Mouse (Mus musculus) hindbrain, postnatal 0 days (tissue): Measurements from ENCODE around the gene Prom2. TPM values are rescaled to one million over a fixed set of nuclear protein-coding genes. Genes with fewer than 3 reads are reported as not detected.

Experiments used
- ATAC-seq: fragments of 200-750 bp; cut with Nextera tagmentation; 2 replicates; pipeline ENCODE4 v1.8.0; 2017; ENCODE audit warnings: mild to moderate bottlenecking, moderate TSS enrichment, moderate library complexity
- DNase-seq: peaks from one replicate; pipeline ENCODE4 v3.0.0-alpha.2; 2015; ENCODE audit warnings: low spot score
- H3K27ac ChIP-seq: fragments of 300-500 bp; sonication (generic); 2 replicates; pipeline ENCODE4 v1.5.1; 2014; ENCODE audit warnings: mild to moderate bottlenecking
- H3K27me3 ChIP-seq: fragments of 300-500 bp; sonication (generic); 2 replicates; pipeline ENCODE4 v1.6.1; 2014; ENCODE audit warnings: low read length, mixed read lengths; ENCODE audit not compliant: insufficient read depth
- H3K36me3 ChIP-seq: fragments of 300-500 bp; sonication (generic); 2 replicates; pipeline ENCODE4 v1.6.1; 2014; ENCODE audit warnings: low read length, mixed read lengths; ENCODE audit not compliant: insufficient read depth
- H3K4me1 ChIP-seq: fragments of 300-500 bp; sonication (generic); 2 replicates; pipeline ENCODE4 v1.6.1; 2014; ENCODE audit warnings: antibody characterized with exemption, low read length, mixed read lengths; ENCODE audit not compliant: insufficient read depth
- H3K4me2 ChIP-seq: fragments of 300-500 bp; sonication (generic); 2 replicates; pipeline ENCODE4 v1.6.1; 2014; ENCODE audit warnings: low read depth, mild to moderate bottlenecking, low read length, moderate library complexity, mixed read lengths
- H3K4me3 ChIP-seq: fragments of 300-500 bp; sonication (generic); 2 replicates; pipeline ENCODE4 v1.5.1; 2014; ENCODE audit warnings: low read length
- H3K9ac ChIP-seq: fragments of 300-500 bp; sonication (generic); replicated peaks from 2 replicates; pipeline ENCODE4 v1.6.1; 2014; ENCODE audit warnings: mild to moderate bottlenecking, low read length, moderate library complexity, mixed read lengths
- H3K9me3 ChIP-seq: fragments of 300-500 bp; sonication (generic); 2 replicates; pipeline ENCODE4 v1.6.1; 2016; ENCODE audit warnings: low read length, mixed read lengths
- CTCF ChIP-seq: IDR thresholded peaks from 2 replicates; pipeline ENCODE4 v1.5.1; 2016; ENCODE audit warnings: antibody characterized with exemption, control low read depth, low read depth
- WGBS: fragments of 180-500 bp; shearing (Covaris S2); extraction: QIAGEN DNeasy Blood & Tissue Kit; methylation state at CpG from one replicate; pipeline ENCODE4 v1.1.7; 2014; 5-methylcytosine and 5-hydroxymethylcytosine counted together
- polyA plus RNA-seq: library from polyadenylated mRNA; unstranded; fragments of >200 nt; fragmentation: Nextera tagmentation; extraction: Ambion mirVana; gene quantifications from 2 replicates; pipeline ENCODE4 v1.2.1, GENCODE M21; 2015
- total RNA-seq: library from RNA; depleted of rRNA; stranded (reverse); fragments of >200 nt; gene quantifications from 2 replicates; pipeline ENCODE4 v1.2.3, GENCODE M21; 2014

Prom2 gene
- total and polyA plus RNA-seq, 2 experiments from 2014 or later, result 0.10 TPM

GRCm38 (mm10) chr2:127530418-127530817 lies 10.8 kb downstream of the Prom2 start:
- Histone ChIP-seq H3K9me3 (no peaks in the 10 kb centered on the region), H3K9ac (no peak overlapping the region), H3K4me3 (no peak overlapping the region), H3K27ac (no peak overlapping the region), H3K36me3 (no peaks in the 10 kb centered on the region), H3K27me3 (no peaks in the 10 kb centered on the region; the same call in none of the 2 replicates), H3K4me1 (no peaks in the 10 kb centered on the region), H3K4me2 (no peak overlapping the region)
- DNase-seq (no peak), ATAC-seq (no peak)
- WGBS, result 70% methylated on average over 3 of the region's 3 CpGs
- TF ChIP-seq CTCF, result no peak

DNA sequence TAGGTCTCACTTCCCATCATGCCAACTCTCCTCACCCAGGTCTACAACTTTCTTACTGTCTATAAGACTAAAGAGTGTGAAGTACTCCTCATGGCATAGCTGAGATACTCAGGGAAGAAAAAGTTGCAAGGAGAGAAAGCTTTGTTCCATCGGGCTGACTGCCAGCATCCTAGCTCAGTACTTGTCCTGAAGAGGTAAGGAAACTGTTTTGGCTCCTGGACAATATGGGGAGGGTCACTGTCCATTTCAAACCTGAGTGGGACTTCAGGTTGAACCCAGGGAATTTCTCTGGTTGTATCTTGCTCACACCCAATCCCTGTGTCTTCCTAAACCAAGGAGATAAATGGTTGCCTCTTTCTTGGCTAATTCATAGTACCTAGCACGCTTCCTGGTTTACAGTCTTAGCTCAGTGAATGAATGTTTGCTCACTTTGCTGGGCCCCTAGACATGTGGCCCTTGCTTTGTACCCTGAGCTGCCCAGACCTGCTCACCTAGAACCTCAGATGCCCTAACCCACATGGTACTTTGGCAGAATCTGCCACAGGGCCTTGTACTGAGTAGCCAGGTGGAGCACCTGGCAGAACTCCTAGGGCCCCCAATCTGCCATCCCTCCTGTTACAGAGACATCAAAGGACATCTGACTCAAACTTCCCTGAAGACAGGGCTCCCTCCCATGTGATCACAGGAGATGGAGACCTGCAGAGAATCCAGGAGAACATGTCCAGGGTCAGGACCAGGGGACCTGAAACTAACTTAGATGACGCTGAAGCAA lies 16.1 kb downstream of the Prom2 start:
- Histone ChIP-seq H3K4me1 (peaks cover 9% of the 10 kb centered on the region), H3K27me3 (no peaks in the 10 kb centered on the region; the same call in 1 of the 2 replicates), H3K9ac (no peak overlapping the region), H3K36me3 (no peaks in the 10 kb centered on the region), H3K4me2 (no peak overlapping the region), H3K27ac (no peak overlapping the region), H3K9me3 (no peaks in the 10 kb centered on the region), H3K4me3 (no peak overlapping the region)
- TF ChIP-seq CTCF, result no peak
- no peak for ATAC-seq
- DNase-seq, result no peak
- WGBS, result 93% methylated on average over 3 of the region's 3 CpGs

GRCm38 (mm10) chr2:127523950-127524729 lies 17.1 kb downstream of the Prom2 start:
- DNase-seq (peak; percentile 40), ATAC-seq (no peak)
- TF ChIP-seq CTCF, result no peak
- H3K4me1 ChIP-seq, result peaks cover 14% of the 10 kb centered on the region
- H3K9ac ChIP-seq, result no peak overlapping the region
- 41% methylated on average over 7 of the region's 7 CpGs for WGBS
- no peak overlapping the region for H3K4me2 ChIP-seq
- peak overlapping the region; percentile 70; the same call in 1 of the 2 replicates for H3K27ac ChIP-seq
- no peaks in the 10 kb centered on the region for H3K9me3 ChIP-seq
- H3K36me3 ChIP-seq, result no peaks in the 10 kb centered on the region
- H3K27me3 ChIP-seq, result no peaks in the 10 kb centered on the region; the same call in 1 of the 2 replicates
- no peak overlapping the region for H3K4me3 ChIP-seq

DNA sequence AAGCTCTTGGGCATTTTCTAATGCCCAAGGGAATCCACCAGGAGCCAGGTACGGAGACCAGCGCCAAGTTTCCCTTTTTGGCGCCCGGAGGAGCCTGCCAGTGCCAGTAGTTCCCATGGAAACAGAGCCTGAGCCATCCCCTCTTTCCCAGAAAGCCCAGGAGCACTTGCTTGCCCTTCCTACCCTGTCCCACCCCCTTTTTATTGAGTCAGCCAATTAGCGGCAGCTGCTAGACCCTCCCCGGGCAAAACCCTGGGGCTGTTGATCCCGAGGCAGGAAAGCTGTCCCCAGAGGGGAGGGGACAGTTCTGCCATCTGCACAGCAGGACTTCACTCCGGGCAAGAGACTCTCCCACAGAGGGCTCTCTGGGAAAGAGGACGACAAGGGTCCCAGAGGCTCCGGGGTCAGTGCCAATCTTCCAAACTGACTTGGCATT lies 19.2 kb downstream of the Prom2 start, which contains the start of gene Kcnip3:
Gene Kcnip3, minus strand, starts transcription at position 89 of the 436 bp plus-strand sequence.
- ATAC-seq (peak; percentile 86), DNase-seq (peak; percentile 87)
- Histone ChIP-seq H3K4me1 (peaks cover 21% of the 10 kb centered on the region), H3K36me3 (no peaks in the 10 kb centered on the region), H3K9ac (peak within 1 kb of the TSS; percentile 56), H3K4me3 (peak within 1 kb of the TSS; percentile 43), H3K27me3 (no peaks in the 10 kb centered on the region), H3K4me2 (peak within 1 kb of the TSS; percentile 78), H3K27ac (peak within 1 kb of the TSS; percentile 70), H3K9me3 (no peaks in the 10 kb centered on the region)
- 2% methylated on average over 10 of the region's 10 CpGs for WGBS
- no peak for TF ChIP-seq CTCF

DNA sequence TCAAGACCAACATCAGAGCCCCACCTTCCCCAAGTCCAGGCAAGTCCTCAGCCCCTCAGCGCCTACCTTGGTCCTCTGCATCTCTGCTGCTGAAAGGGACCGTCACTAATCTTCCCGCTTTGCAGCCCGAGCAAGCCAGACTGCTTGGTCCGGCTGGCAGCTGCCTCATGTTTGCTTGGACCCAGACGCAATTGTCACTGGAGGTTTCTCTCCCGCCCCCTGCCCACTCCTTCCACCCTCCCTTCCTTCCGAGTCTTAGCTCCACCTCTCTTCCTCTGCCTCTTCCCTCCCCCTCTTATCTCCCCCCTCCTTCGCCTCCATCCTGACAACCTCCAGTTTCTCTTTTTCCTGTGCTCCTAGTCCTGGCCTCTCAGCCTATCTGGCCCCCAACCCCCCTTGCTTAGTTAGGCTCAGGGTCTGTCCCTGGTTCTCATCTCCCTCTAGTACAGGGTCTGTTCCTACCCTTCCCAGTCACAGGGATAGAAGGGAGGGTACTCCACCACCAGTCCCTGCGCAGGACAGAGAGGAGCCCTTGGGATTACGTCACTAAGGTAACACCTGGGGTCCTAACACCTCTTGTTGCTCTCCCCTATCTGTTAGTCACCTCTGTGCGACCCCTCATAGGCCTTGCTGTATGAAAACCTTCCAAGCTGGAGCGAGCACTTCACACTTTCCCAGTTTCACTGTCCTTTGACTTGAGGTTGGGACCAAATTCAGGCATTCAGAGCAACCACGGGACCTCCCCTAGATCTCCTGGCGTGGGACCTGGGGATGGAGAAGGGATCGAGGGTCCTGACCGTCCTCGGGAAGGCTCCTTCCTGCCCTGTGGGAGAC lies 19.9 kb downstream of the Prom2 start:
- peak; percentile 78 for ATAC-seq
- H3K9me3 ChIP-seq, result no peaks in the 10 kb centered on the region
- peak overlapping the region; percentile 78 for H3K4me2 ChIP-seq
- no peaks in the 10 kb centered on the region for H3K27me3 ChIP-seq
- DNase-seq, result peak; percentile 84
- WGBS, result 4% methylated on average over 18 of the region's 18 CpGs
- H3K9ac ChIP-seq, result peak overlapping the region; percentile 56
- H3K36me3 ChIP-seq, result no peaks in the 10 kb centered on the region
- H3K4me3 ChIP-seq, result peak overlapping the region; percentile 43
- TF ChIP-seq CTCF, result no peak
- peak overlapping the region; percentile 70 for H3K27ac ChIP-seq
- peaks cover 23% of the 10 kb centered on the region for H3K4me1 ChIP-seq

DNA sequence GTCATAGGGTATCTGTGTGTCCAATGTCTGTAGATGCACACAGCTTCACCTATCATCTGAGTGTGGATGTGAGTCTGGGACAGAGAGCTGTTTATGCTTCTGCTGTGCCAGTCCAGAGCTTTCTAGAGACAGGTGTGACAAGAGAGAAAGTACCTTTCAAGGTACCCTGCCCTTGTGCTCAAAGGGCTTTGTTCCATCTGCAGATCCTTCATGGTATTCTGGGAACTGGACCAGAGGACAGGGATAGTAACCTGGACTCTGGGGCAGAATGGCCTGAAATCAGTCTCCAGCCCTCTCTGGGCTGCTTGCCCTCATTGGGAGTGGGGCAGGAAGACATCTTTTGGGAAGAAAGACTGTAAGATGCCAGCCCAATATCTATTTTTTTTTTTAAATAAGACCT lies 21.1 kb downstream of the Prom2 start:
- peak overlapping the region; percentile 22; the same call in 1 of the 2 replicates for H3K9ac ChIP-seq
- peaks cover 23% of the 10 kb centered on the region for H3K4me1 ChIP-seq
- H3K4me3 ChIP-seq, result peak overlapping the region; percentile 43
- TF ChIP-seq CTCF, result no peak
- H3K36me3 ChIP-seq, result no peaks in the 10 kb centered on the region
- H3K9me3 ChIP-seq, result no peaks in the 10 kb centered on the region
- peak overlapping the region; percentile 78 for H3K4me2 ChIP-seq
- no peak overlapping the region; the same call in 1 of the 2 replicates for H3K27ac ChIP-seq
- DNase-seq, result no peak
- no peak for ATAC-seq
- no peaks in the 10 kb centered on the region for H3K27me3 ChIP-seq
